Mouse (Mus musculus): ENCODE measurements around the gene Icam1.
"Not testable (repeated sequence)": the region's sequence is repeated elsewhere in the genome, so short reads cannot be mapped to it uniquely, and the experiment has no call there.

Gene Icam1

GRCm38 (mm10) chr9:21026849-21027248, 11.1 kb downstream of the Icam1 start:
- DNase-seq = no peak

GRCm38 (mm10) chr9:21027774-21028290, 12.0 kb downstream of the Icam1 start:
- no peak for DNase-seq

GRCm38 (mm10) chr9:21028560-21029110, 12.8 kb downstream of the Icam1 start:
- no peak for DNase-seq

- peak; percentile 90 to 92 for DNase-seq
These were observed 13.7 kb downstream of the Icam1 start, which contains the start of gene Icam4 for GRCm38 (mm10) chr9:21029291-21030054. Gene Icam4, plus strand, starts transcription at chr9:21029373.

- DNase-seq = peak in 1 of 2 experiments; percentile 20
These were observed 14.3 kb downstream of the Icam1 start for GRCm38 (mm10) chr9:21030055-21030600.

- DNase-seq = peak; percentile 93 to 95
These were observed 15.0 kb downstream of the Icam1 start for GRCm38 (mm10) chr9:21030781-21031250.

- DNase-seq = peak; percentile 65 to 81
These were observed 15.6 kb downstream of the Icam1 start for GRCm38 (mm10) chr9:21031251-21031895.

GRCm38 (mm10) chr9:21031896-21032351, 16.1 kb downstream of the Icam1 start, which contains the start of gene Icam5:
Gene Icam5, plus strand, starts transcription at chr9:21032073.
- peak; percentile 37 to 45 for DNase-seq

- DNase-seq = no peak
These were observed 16.7 kb downstream of the Icam1 start for GRCm38 (mm10) chr9:21032491-21032890.

GRCm38 (mm10) chr9:21033136-21033535, 17.4 kb downstream of the Icam1 start:
- DNase-seq = peak; percentile 91 to 94

GRCm38 (mm10) chr9:21034481-21035085, 18.8 kb downstream of the Icam1 start:
- DNase-seq = peak; percentile 57 to 62

- DNase-seq = no peak
These were observed 19.8 kb downstream of the Icam1 start for GRCm38 (mm10) chr9:21035586-21035985.

- DNase-seq = peak in 1 of 2 experiments; percentile 29
These were observed 20.4 kb downstream of the Icam1 start for GRCm38 (mm10) chr9:21036161-21036560.

- DNase-seq = peak in 1 of 2 experiments; percentile 40
These were observed 20.9 kb downstream of the Icam1 start for GRCm38 (mm10) chr9:21036666-21037065.

GRCm38 (mm10) chr9:21037481-21037891, 21.7 kb downstream of the Icam1 start:
- DNase-seq = peak; percentile 69 to 79

- DNase-seq = no peak
These were observed 24.0 kb downstream of the Icam1 start for GRCm38 (mm10) chr9:21039779-21040178.

- peak; percentile 34 to 54 for DNase-seq
These were observed 25.5 kb downstream of the Icam1 start for GRCm38 (mm10) chr9:21041308-21041707.

GRCm38 (mm10) chr9:21043563-21043962, 27.8 kb downstream of the Icam1 start:
- DNase-seq = no peak

- DNase-seq = not testable (repeated sequence)
These were observed 29.0 kb downstream of the Icam1 start for GRCm38 (mm10) chr9:21044785-21045184.

GRCm38 (mm10) chr9:21045235-21045634, 29.4 kb downstream of the Icam1 start:
- no peak for DNase-seq

- no peak for DNase-seq
These were observed 35.8 kb downstream of the Icam1 start for GRCm38 (mm10) chr9:21051578-21051977.

GRCm38 (mm10) chr9:21062928-21063327, 47.1 kb downstream of the Icam1 start:
- no peak for DNase-seq
